Mouse (Mus musculus) liver, postnatal 0 days (tissue): ENCODE measurements at regions not wholly inside any gene's neighbourhood (a gene's known extent, or its start where the extent isn't known, plus 50 kb on each side); places are given as distances from the start of the nearest gene placed in this dataset.

Experiments used
- ATAC-seq: fragments of 200-750 bp; cut with Nextera tagmentation; 2 replicates; pipeline ENCODE4 v1.8.0; 2017; ENCODE audit warnings: mild to moderate bottlenecking, moderate library complexity
- DNase-seq: peaks from one replicate; pipeline ENCODE4 v3.0.0-alpha.2; 2016
- H3K27ac ChIP-seq: fragments of 300-500 bp; sonication (generic); 2 replicates; pipeline ENCODE4 v1.5.1; 2014; ENCODE audit warnings: antibody characterized with exemption, moderate library complexity, mild to moderate bottlenecking, low read depth
- H3K27me3 ChIP-seq: fragments of 300-500 bp; sonication (generic); 2 replicates; pipeline ENCODE4 v1.6.1; 2014; ENCODE audit warnings: low read length, control low read depth, mixed read lengths; ENCODE audit not compliant: insufficient read depth
- H3K36me3 ChIP-seq: fragments of 300-500 bp; sonication (generic); replicated peaks from 2 replicates; pipeline ENCODE4 v1.6.1; 2014; ENCODE audit warnings: mild to moderate bottlenecking, control low read depth, low read length, moderate library complexity, mixed read lengths; ENCODE audit not compliant: insufficient read depth
- H3K4me1 ChIP-seq: fragments of 300-500 bp; sonication (generic); 2 replicates; pipeline ENCODE4 v1.6.1; 2014; ENCODE audit warnings: antibody characterized with exemption, mild to moderate bottlenecking, control low read depth; ENCODE audit not compliant: insufficient read depth
- H3K4me2 ChIP-seq: fragments of 300-500 bp; sonication (generic); 2 replicates; pipeline ENCODE4 v1.6.1; 2014; ENCODE audit warnings: low read depth, mild to moderate bottlenecking, low read length, moderate library complexity, mixed read lengths
- H3K4me3 ChIP-seq: fragments of 300-500 bp; sonication (generic); 2 replicates; pipeline ENCODE4 v1.5.1; 2014; ENCODE audit warnings: low read depth, low read length
- H3K9ac ChIP-seq: fragments of 300-500 bp; sonication (generic); replicated peaks from 2 replicates; pipeline ENCODE4 v1.6.1; 2014; ENCODE audit warnings: mild to moderate bottlenecking, moderate library complexity
- H3K9me3 ChIP-seq: fragments of 300-500 bp; sonication (generic); 2 replicates; pipeline ENCODE4 v1.6.1; 2016; ENCODE audit warnings: mild to moderate bottlenecking, control low read depth, low read length, mixed read lengths
- CTCF ChIP-seq: sonication (generic); IDR thresholded peaks from 2 replicates; pipeline ENCODE4 v1.5.1; 2016; ENCODE audit warnings: antibody characterized with exemption, low read depth
- EP300 ChIP-seq: IDR thresholded peaks from 2 replicates; pipeline ENCODE4 v1.6.1; 2016; ENCODE audit warnings: antibody characterized with exemption, low read depth, mild to moderate bottlenecking
- WGBS: fragments of 180-500 bp; shearing (Covaris S2); extraction: QIAGEN DNeasy Blood & Tissue Kit; methylation state at CpG from one replicate; pipeline ENCODE4 v1.1.7; 2014; ENCODE audit not compliant: insufficient replicate concordance; 5-methylcytosine and 5-hydroxymethylcytosine counted together

DNA sequence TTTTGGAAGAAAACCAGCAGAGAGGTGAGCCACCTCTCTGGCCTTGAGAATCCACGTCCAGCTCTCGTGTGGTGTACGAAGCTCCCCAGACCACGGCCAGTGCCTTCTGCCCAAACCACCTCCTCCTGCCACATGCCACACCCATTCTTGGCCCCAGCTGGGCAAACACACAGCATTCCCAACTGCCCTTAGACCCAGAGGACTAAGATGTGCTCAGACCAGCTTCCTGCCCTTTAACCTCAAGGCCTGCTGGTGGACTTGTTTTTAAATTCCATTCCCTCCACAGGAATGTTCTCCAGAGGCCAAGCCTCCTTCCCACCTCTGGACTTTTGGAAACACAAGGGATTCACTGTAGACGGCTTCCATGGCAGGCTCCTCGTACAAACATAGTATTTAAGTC lies 82.5 kb upstream of the Tle3 start:
- H3K9me3 ChIP-seq, result no peaks in the 10 kb centered on the region
- H3K9ac ChIP-seq, result no peak overlapping the region
- TF ChIP-seq CTCF, result no peak
- TF ChIP-seq EP300, result no peak
- WGBS, result 64% methylated on average over 6 of the region's 6 CpGs
- H3K27me3 ChIP-seq, result no peaks in the 10 kb centered on the region
- DNase-seq (no peak), ATAC-seq (no peak)
- no peak overlapping the region for H3K4me2 ChIP-seq
- H3K4me3 ChIP-seq, result no peak overlapping the region
- H3K36me3 ChIP-seq, result no peaks in the 10 kb centered on the region
- H3K4me1 ChIP-seq, result no peaks in the 10 kb centered on the region
- no peak overlapping the region for H3K27ac ChIP-seq

DNA sequence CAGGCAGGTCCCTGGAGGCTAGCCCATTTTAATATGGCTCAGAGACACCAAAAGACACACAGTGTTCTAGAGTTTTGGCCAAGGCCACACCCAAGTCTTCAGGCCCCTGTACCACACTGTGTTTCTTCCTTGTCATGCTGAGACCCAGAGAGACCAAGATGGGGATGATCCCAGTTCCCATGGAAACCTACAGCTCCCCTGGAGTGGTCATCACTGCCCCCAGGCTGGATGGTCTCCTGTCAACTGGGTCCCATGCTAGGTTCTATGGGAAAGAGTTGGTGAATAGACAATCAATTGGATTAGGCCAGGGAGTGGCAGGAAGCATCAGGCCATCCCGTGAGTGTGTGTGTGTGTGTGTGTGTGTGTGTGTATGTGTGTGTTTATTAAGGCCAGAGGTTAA lies 80.5 kb upstream of the Tle3 start:
- Histone ChIP-seq H3K4me2 (no peak overlapping the region), H3K27ac (no peak overlapping the region), H3K9ac (no peak overlapping the region), H3K4me3 (no peak overlapping the region), H3K9me3 (no peaks in the 10 kb centered on the region), H3K36me3 (no peaks in the 10 kb centered on the region), H3K27me3 (no peaks in the 10 kb centered on the region), H3K4me1 (no peaks in the 10 kb centered on the region)
- no peak for ATAC-seq
- no peak for DNase-seq
- WGBS, result 69% methylated on average over 1 of the region's 1 CpGs
- TF ChIP-seq EP300, result no peak
- no peak for TF ChIP-seq CTCF

GRCm38 (mm10) chr9:61292501-61292900 lies 79.7 kb upstream of the Tle3 start:
- H3K9me3 ChIP-seq, result no peaks in the 10 kb centered on the region
- no peak for ATAC-seq
- no peak overlapping the region for H3K9ac ChIP-seq
- no peak overlapping the region for H3K4me3 ChIP-seq
- H3K27ac ChIP-seq, result no peak overlapping the region
- TF ChIP-seq EP300, result no peak
- TF ChIP-seq CTCF, result no peak
- DNase-seq, result no peak
- no peaks in the 10 kb centered on the region for H3K4me1 ChIP-seq
- no peaks in the 10 kb centered on the region for H3K36me3 ChIP-seq
- 79% methylated on average over 3 of the region's 3 CpGs for WGBS
- H3K4me2 ChIP-seq, result no peak overlapping the region
- no peaks in the 10 kb centered on the region for H3K27me3 ChIP-seq

GRCm38 (mm10) chr9:61293223-61293985 lies 78.8 kb upstream of the Tle3 start:
- H3K27ac ChIP-seq, result no peak overlapping the region
- TF ChIP-seq CTCF (no peak), EP300 (no peak)
- no peak overlapping the region for H3K4me3 ChIP-seq
- no peaks in the 10 kb centered on the region for H3K36me3 ChIP-seq
- no peak for DNase-seq
- no peak overlapping the region for H3K9ac ChIP-seq
- H3K27me3 ChIP-seq, result no peaks in the 10 kb centered on the region
- H3K9me3 ChIP-seq, result no peaks in the 10 kb centered on the region
- no peak overlapping the region for H3K4me2 ChIP-seq
- H3K4me1 ChIP-seq, result no peaks in the 10 kb centered on the region
- WGBS, result 68% methylated on average over 11 of the region's 11 CpGs
- no peak for ATAC-seq

DNA sequence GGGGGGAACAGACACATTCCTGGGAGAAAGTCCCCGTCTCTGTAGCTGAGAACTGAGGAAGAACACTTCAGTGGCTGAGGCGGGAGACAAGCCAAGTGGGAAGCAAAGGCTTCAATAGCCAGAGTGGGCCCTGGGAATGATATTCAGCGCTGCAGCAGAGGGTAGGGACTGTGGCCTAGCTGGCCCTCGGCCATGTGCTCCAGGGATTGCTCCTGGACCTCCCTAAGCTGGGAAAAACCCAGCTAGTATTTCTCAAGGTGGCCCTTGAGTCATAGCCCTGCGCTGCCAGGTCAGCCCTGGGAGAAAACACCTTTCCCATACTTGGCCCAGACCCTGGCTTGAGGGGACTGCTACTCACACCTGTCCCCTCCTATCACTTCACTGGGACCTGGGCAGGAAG lies 77.2 kb upstream of the Tle3 start:
- ATAC-seq, result no peak
- Histone ChIP-seq H3K27me3 (no peaks in the 10 kb centered on the region), H3K36me3 (no peaks in the 10 kb centered on the region), H3K9me3 (no peaks in the 10 kb centered on the region), H3K27ac (no peak overlapping the region), H3K9ac (no peak overlapping the region), H3K4me1 (no peaks in the 10 kb centered on the region), H3K4me3 (no peak overlapping the region), H3K4me2 (no peak overlapping the region)
- TF ChIP-seq EP300 (no peak), CTCF (no peak)
- WGBS, result 69% methylated on average over 5 of the region's 5 CpGs
- no peak for DNase-seq

GRCm38 (mm10) chr9:61296311-61296947 lies 75.7 kb upstream of the Tle3 start:
- no peak overlapping the region for H3K4me3 ChIP-seq
- WGBS, result 89% methylated on average over 9 of the region's 9 CpGs
- ATAC-seq (no peak), DNase-seq (no peak)
- H3K27ac ChIP-seq, result no peak overlapping the region
- H3K9me3 ChIP-seq, result no peaks in the 10 kb centered on the region
- no peaks in the 10 kb centered on the region for H3K36me3 ChIP-seq
- TF ChIP-seq EP300 (no peak), CTCF (no peak)
- H3K4me1 ChIP-seq, result no peaks in the 10 kb centered on the region
- no peak overlapping the region for H3K4me2 ChIP-seq
- H3K9ac ChIP-seq, result no peak overlapping the region
- H3K27me3 ChIP-seq, result no peaks in the 10 kb centered on the region
